Mouse (Mus musculus) spleen, postnatal 36 days (tissue): ENCODE measurements around the gene Morc3.
A peak's percentile ranks its signal among the peaks of the same experiment; 100 is the strongest.
"Not testable (repeated sequence)": the region's sequence is repeated elsewhere in the genome, so short reads cannot be mapped to it uniquely, and the experiment has no call there.

Experiments used
- DNase-seq, 2 experiments: peaks; one replicate each; pipeline ENCODE4 v3.0.0; 2022; ENCODE audit warnings: low spot score in 2 of 2, mixed read lengths in 1 of 2

Morc3 gene

DNA sequence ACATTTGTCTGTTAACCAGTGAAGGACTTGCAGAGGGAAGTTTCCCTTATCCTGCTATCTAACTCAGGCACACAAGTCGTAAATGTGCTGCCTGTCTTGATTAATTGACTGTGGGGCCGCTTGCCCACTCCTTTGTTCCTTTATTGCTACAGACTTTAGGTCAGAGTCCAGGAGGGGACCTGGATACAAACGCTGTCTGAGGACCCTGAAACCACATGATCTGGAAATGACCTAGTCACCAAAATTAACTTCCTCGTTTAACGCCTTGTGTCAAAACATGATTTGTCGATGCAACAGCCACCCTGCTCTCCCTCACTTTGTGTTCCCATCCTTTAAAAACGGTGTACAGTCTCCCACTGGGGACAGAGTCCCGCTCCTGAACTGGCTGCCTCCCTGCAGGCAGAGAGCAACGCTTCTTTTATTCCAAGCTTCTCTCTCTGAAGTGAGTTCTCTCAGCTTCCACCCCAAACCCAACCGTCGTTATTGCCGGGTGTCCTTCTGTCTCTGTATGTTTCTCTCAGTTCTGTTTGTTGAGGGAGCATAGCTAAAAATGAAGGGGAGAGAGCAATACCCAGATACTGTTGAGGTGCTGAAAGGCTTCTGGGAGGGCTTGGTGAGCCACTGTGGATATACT, 13.1 kb upstream of the Morc3 start:
- DNase-seq, result peak in 1 of 2 experiments; percentile 43

DNA sequence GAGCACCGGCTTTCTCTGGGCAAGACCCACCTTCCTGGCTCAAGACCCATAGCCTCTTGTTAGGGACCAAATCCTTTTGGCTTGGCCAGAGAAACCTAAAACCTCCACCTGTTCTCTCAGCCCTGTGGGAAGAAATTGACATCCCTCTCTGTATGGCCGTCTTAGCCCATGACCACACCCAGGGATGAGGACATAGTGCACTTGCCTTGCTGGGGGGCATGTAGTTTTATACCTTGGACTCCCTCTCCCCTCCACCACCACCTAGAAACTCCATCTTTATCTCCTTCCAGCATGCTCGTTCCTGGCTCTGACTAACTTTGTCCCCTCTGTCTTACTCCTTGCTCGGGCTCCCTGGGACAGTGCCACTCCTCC, 12.6 kb upstream of the Morc3 start:
- no peak for DNase-seq

DNA sequence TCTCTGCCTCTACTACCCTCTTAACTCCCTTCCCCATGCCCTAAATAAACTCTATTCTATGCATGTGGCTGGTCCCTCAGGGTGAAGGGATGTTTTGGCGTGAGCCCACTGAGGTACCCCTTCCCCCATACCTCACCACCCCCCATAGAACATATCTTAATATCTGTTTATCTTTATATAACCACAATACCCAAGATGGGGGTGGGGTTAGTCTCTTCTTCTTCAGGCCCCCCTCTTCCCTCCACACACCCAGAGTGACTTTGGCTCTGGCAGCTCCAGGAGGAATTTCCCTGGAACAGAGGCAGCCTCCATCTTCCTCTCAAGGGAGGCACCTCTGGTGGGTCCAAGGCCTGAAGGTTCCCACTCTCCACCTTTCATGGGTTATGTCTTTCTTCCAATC, 11.9 kb upstream of the Morc3 start:
- DNase-seq, result no peak

DNA sequence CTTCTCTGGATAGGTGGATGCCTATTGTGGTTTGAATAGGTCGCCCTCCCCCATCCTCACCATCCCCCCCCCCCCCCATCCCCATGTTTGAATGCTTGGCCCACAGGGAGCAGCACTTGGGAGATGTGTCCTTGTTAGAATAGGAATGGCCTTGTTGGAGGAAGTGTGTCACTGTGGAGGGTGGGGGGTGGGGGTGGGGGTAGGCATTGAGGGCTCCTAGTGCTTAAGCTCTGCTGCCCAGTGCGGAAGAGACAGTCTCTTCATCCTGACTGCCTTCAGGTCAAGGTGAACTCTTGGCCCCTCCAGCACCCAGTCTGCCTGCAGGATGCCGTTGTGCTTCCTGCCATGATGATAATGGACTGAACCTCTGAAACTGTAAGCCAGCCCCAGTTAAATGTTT, 10.2 kb upstream of the Morc3 start:
- DNase-seq, result no peak

DNA sequence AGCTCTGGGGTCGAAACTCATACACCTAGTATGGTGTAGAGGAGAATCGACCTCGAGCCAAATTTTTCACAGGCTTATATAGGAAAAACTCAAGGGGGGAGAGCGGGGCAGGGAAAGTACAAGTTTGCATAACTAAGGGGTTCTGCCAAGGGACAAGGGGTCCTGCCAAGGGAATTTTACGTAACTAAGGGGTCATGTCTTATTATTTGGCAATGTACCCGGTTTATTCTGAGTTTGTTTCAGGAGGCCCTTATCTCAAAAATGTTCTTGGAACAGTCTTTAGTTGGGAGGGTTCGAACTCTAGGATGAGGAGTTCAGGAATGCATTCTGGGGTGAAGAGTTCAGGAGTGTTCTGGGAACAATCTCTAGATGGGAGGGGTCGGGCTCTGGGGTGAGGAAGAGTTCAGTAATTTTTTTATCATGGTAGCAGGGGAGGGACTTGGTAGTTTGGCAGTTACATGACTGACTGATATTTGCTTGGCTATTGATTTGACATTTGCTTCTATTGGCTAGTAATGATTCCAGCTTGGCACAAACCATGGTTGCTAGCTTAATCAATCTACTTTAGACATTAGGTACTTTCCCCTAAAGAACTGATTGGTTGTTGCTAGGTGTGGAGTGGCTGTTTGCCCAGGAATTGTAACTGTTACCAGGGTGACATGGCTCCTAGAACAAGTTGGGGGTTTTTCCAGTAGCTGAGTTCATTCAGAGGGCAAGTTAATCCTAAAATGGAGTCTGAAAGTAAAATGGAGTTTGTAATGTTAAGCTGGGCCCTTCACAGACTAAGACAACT, 9.3 kb upstream of the Morc3 start:
- not testable (repeated sequence) for DNase-seq

DNA sequence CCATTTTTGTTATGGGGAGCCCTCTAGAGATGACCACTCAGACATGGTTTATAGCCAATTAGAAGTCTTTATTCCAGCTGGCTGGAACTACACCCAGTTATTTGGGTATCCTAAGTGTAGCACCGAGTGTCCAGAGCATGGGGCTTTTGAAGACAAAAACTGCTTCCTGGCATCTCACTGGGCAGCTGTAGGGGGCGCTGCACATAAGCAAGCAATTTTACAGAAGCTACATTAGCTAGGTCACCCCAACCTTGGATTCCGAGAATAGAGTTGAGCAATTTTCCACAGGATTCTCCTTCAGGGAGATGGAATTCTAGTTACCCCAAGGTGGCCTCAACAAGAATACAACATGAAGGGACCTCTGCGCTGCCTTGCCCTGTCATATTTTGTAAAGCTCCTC, 7.1 kb upstream of the Morc3 start:
- no peak for DNase-seq

DNA sequence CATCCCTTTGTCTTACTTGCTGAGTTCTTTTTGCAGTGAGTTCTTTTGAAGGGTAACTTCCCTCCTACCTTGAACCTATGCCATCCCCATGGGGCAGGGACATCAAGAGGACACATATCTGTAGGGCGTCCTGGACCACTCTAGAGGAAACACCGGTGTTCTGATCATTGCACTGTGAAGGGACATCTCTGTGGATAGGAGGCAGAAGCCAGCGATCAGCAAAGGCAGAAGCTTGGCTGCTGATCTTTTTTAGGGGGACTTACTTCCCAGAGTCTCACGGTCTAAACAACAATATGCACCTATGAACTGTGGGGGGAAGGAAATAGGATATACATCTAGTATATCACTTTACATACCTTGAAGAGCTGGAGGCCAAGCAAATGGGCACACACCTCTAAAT, 6.5 kb upstream of the Morc3 start:
- no peak for DNase-seq

DNA sequence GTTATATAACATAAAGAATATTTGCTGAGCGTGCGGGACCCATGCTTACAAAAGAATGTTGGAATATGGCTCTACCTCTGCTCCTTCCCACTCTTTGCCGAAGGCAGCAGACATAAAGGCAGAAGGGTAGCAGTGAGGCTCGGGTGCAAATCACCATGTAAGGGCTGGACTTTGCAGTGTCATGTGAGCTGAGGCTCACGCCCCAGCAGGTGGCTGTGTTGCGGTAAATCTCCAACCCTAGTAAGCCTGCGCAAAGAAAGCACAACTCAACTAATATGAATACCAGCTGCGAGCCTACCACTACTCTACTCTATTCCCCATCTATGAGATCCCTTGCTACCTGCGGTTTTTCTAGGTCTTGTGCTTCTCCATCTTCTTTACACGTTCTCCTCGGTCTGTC, 5.9 kb upstream of the Morc3 start:
- no peak for DNase-seq

DNA sequence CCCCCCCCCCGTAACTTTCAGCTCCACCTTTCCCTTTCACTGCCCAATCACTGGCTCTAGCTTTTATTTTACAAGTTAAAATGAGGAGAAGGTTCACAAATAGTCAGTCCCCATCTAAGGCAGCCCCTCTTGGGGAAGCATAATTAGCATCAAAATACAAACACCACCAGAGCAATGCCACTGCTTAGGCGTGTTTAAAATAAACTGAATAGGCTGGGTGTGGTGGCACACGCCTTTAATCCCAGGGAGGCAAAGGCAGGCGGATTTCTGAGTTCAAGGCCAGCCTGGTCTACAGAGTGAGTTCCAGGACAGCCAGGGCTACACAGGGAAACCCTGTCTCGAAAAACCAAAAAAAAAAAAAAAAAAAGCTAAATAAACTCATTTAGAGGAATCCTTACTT, 5.4 kb upstream of the Morc3 start:
- DNase-seq, result not testable (repeated sequence)

DNA sequence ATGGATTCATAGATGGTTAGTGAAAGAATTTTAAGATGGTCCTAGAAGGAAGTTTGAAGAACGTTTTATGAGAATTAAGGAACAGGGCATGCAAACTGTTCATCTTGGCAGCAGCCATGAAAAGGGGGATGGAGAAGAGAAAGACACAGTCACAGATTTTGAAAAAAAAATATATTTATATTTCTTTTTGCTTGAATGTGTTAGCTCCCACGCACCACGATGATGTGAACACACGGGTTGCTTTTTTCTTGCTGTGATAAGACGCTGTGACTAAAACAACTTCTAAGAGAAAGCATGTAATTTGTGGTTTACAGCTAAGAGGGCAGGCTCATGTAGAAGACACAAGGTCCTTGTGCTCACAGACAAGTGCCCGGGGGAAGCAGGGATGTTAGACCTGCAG, 5.0 kb upstream of the Morc3 start:
- no peak for DNase-seq

DNA sequence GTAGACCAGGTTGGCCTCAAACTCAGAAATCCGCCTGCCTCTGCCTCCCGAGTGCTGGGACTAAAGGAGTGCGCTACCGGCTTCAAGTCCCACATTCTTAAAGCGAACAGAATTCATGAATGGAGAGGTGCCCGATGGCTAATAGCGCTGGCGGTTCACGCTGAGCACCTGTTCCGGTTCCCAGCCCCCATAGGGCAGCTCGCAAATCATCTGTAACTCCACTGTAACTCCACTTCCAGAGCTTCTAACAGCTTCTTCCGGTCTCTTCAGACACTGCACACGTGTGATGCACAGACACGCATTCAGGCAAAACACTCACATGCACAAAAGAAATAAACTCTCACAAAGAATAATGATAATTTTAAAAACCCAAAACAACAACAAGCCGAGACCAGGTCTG, 2.4 kb upstream of the Morc3 start:
- DNase-seq, result no peak

DNA sequence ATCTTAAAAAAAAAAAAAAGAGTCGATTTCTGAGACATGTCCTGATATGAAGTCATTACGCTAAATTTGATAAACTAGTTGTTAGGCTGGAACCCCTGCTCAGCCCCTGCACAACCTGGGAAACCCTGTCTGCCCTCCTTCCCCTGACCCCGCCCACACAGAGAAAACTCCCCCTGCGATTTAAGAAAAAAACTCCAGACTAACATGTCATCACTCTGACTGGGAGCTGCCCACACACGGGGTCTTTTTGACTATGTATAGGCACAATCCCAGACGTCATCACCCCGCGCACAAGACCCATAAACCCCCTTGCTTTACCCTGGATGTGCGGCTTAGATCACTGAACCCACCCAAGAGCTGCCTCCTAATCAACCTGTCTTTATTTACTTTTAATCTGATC, 1.9 kb upstream of the Morc3 start:
- no peak for DNase-seq

DNA sequence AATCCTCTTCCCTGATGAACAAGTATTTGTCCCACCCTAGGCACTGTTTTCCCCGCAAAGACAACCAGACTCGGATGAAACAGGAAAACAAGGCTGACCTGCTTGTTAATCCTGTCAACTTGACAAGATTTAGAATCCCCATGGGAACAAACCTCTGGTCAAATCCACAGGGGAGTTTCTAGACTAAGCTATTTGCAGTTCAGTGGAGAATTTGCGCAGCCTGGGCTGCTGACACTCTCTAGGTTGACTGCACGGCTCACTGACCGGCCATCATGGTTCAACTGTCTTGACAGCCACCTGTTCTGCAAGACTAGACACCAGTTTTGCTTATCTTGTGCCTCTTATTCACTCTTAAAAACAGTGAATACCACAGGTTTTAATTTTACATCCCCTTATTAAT, 1.0 kb upstream of the Morc3 start:
- DNase-seq, result peak; percentile 52 to 61

DNA sequence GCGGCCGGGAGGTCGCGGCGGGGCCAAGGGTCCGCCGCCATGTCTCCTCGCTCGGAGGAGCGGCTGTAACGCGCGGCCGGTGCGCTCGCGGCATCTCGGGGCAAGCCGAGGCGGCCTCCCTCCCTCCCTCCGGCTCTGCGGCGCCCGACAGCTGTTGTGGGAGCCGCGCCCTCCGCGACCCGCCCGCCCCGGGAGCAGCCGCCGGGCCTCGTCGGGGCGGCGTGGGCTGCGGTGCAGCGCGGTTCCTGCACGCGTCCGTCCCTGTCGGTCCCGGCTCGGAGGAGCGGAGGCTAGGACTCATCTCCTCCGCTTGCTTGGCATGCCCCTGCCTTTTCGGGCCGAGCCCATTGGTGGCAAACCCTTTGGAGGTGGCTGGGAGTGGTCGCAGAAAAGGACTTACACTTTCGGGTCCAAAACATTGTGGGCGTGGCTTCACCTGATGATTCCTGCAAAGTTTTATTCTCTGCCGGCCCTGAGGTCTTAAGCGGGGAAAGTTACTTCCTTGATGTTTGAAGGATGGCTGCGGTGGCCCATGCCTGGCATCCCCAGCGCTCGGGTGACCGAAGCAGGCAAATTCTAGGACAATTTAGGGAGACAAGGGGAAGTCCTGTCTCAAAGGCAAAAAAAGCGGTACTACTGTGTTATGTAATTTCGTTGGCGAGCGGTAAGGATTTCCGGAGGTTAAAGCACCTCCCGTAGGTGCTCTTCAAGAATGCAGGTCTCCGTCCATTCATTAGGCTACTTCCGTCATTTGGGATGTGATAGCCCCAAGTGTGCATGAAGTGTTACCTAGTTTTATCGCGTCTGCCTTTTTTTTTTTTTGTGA, 743 bp downstream of the Morc3 start:
- peak; percentile 64 to 75 for DNase-seq

DNA sequence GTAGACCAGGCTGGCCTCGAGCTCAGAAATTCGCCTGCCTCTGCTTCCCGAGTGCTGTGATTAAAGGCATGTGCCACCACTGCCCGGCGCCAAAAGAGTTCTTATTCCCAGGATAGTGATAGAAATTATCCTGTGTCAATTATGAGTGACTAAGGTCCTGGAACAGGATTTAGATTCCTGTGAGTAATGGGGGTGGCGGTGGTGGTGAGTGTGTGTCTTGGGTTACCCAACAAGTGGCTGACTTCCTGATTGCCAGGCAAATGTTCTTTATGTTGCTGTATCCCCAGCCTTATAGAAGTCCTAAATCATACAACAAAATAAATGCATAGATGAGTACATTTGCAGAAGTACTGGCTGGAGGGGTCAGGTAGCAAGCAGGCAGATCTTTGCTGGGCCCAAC, 1.6 kb downstream of the Morc3 start:
- DNase-seq, result no peak

DNA sequence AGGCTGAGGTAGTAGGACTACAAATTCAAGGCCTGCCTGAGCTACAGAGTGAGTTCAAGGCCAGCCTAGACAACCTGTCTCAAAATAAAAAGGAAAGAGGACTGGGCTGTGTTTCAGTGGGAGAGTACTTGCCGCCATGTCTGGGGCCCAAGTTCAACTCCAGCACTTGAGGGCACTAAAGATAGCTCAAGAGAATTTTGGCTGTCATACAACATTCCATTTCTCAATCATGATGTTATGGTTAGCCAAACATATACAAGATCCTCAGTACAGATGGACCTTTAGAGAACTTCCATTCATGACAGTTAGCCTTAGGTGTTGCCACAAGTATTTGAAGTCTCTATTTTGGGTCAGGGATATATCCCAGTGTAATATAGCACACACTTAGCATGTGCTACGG, 2.2 kb downstream of the Morc3 start:
- DNase-seq, result no peak

DNA sequence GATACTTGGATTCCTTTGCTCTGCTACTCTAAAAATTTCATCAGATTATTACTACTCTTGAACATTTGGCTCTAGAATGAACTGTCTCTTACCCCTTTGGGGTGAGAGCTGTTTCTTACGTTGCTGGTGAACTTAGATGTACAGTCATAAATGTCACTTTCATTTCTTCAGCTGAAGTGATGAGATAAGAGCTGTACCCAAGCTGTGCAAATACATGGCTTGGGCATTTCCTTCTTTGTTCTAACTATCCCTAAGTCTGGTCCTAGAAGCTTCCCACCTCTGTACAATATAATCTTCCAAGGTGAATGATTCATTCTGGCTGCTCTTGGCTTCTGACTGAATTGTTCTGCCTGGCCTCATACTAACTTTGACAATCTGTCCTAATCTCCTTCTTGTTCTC, 7.1 kb downstream of the Morc3 start:
- DNase-seq, result no peak

DNA sequence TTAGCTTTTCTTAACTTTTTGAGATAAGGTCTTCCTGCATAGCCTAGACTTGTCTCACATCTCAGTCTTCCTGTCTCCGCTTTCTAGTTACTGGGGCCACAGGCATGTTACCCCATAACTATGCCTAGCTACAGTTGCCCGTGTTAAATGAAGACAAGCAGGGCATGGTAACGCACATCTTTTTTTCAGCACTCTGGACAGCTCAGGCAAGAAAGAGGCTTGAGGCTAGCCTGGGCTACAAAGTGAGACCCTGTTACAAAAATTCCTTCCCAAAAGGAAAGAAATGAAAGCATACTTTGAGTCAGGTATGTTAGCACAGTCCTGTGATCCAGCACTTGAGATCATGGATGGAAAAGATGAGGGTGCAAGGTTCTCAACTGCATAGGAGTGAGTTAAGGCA, 18.6 kb downstream of the Morc3 start:
- no peak for DNase-seq

DNA sequence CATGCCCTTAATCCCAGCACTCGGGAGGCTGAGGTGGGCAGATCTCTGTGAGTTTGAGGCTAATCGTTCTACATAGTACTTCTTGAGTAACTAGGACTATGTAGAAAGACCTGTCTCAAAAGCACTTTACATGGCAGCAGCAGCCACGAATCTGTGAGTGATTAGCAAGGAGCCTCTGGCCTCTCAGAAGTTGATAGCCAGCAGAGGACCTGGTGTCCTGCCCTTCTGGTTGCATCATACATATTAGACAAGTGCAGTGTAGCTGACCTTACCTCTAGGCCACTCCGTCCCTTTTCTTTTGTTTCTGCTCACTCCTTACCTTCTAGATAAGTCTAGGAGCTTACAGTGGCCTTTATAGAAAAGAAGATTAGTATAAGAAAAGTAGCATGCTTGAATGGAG, 28.0 kb downstream of the Morc3 start:
- DNase-seq, result no peak

DNA sequence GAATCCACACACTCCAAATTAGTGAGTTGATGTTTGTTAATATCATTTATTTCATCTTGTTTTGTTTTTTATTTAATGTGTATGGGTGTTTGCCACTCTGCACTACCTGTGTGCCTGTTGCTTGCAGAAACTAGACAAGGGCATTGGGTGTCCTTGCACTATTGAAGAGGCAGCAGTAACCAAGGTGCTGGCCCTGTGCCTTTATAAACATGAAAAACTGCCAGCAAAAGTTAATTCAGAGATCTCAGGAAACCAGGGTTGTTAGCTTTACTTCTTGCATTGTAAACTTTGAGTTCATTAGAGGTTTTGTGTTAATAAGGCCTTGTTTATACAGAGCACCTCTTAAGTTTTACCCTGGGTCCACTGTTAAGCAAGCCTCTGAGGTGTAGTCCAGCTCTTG, 28.8 kb downstream of the Morc3 start:
- no peak for DNase-seq

DNA sequence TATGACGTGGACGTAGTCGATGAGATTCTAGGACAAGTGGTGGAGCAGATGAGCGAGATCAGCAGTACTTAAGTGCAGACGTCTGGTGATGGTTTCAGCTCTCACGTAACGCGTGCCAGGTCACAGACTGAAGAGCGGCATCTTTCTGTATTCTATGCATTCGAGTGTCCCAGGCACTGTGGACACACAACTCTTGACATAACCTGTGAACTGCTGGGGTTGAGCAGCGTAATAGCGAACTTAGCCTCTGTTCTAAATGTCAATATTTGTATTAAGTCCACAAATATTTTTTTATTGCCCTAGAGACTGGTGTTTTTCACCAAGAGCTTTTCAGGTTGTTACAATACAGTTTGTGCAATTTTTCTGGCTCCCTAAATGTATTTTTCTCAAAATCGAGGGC, 42.9 kb downstream of the Morc3 start:
- no peak for DNase-seq

DNA sequence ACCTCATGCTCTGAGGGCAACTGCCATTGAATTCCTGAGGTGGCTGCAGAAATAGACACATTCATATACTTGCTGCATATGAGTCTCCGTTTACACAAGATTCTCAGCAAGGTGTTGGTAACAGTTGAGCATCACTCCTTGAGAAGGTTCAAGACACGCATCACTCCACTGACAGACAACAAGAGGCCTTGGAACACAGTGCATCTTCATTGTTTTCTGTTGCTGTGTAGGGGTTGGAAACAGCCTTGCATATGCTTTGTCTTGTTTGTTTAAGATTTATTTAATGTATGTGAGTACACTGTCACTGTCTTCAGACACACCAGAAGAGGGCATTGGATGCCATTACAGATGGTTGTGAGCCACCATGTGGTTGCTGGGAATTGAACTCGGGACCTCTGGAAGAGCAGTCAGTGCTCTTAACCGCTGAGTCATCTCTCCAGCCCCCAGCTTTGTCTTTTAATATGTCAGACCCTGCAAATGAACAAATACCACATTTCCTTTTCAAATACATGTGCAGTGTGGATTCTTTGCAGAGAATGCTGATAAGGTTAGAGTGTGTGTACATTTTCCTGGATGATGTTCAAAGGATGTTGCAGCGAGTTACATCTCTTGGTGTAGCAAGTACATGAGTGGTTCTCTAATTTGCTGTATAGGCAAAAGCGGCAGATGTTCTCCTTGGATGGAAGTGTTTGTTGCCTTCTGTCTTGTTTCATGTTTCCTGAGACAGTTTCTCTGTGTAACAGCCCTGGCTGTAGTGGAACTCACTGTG, 45.9 kb downstream of the Morc3 start:
- no peak for DNase-seq
